Mouse (Mus musculus): ENCODE results near the gene Ikzf1. TPM values are rescaled to one million over a fixed set of nuclear protein-coding genes. Genes with fewer than 3 reads are reported as not detected.

Gene Ikzf1
- polyA plus RNA-seq, 1 experiment from 2014 or later = 2.8 TPM

GRCm38 (mm10) chr11:11715963-11716691 is 31.3 kb downstream of the Ikzf1 start:
- 91% methylated on average over 7 of the region's 7 CpGs for WGBS
- Histone ChIP-seq H3K27ac (replicated peaks) (no peak overlapping the region), H3K36me3 (no peaks in the 10 kb centered on the region), H3K9me3 (replicated peaks) (no peaks in the 10 kb centered on the region), H3K27me3 (ENCODE audit: low read depth, poor library complexity, severe bottlenecking) (no peaks in the 10 kb centered on the region), H3K4me3 (no peak overlapping the region), H3K4me1 (no peaks in the 10 kb centered on the region)
- no peak for DNase-seq (ENCODE audit: low spot score)

- 86% methylated on average over 2 of the region's 2 CpGs for whole genome bisulfite sequencing
- H3K9me3 ChIP-seq (replicated peaks) = no peaks in the 10 kb centered on the region
Observed at GRCm38 (mm10) chr11:11716692-11717037, 31.9 kb downstream of the Ikzf1 start.

GRCm38 (mm10) chr11:11717606-11718167 is 32.9 kb downstream of the Ikzf1 start:
- H3K9me3 ChIP-seq (replicated peaks) = no peaks in the 10 kb centered on the region
- DNase-seq (ENCODE audit: low spot score) = no peak
- 86% methylated on average over 4 of the region's 4 CpGs for WGBS
- H3K36me3 ChIP-seq = no peaks in the 10 kb centered on the region
- H3K27ac ChIP-seq (replicated peaks) = no peak overlapping the region
- no peak overlapping the region for H3K4me3 ChIP-seq
- no peaks in the 10 kb centered on the region for H3K4me1 ChIP-seq
- H3K27me3 ChIP-seq (ENCODE audit: low read depth, poor library complexity, severe bottlenecking) = no peaks in the 10 kb centered on the region

More at GRCm38 (mm10) chr11:11716692-11717037, 31.9 kb downstream of the Ikzf1 start:
- Histone ChIP-seq H3K27me3 (ENCODE audit: low read depth, poor library complexity, severe bottlenecking) (no peaks in the 10 kb centered on the region), H3K4me1 (no peaks in the 10 kb centered on the region), H3K36me3 (no peaks in the 10 kb centered on the region), H3K4me3 (no peak overlapping the region), H3K27ac (replicated peaks) (no peak overlapping the region)
- DNase-seq (ENCODE audit: low spot score) = no peak

- no peak overlapping the region for H3K27ac ChIP-seq (replicated peaks)
- 89% methylated on average over 5 of the region's 5 CpGs for WGBS
- DNase-seq (ENCODE audit: low spot score) = no peak
- H3K36me3 ChIP-seq = no peaks in the 10 kb centered on the region
- no peaks in the 10 kb centered on the region for H3K9me3 ChIP-seq (replicated peaks)
- no peaks in the 10 kb centered on the region for H3K27me3 ChIP-seq (ENCODE audit: low read depth, poor library complexity, severe bottlenecking)
- H3K4me3 ChIP-seq = no peak overlapping the region
- no peaks in the 10 kb centered on the region for H3K4me1 ChIP-seq
Observed at GRCm38 (mm10) chr11:11719748-11720147, 34.9 kb downstream of the Ikzf1 start.

- no peak for DNase-seq (ENCODE audit: low spot score)
- WGBS = 90% methylated on average over 11 of the region's 11 CpGs
- Histone ChIP-seq H3K27me3 (ENCODE audit: low read depth, poor library complexity, severe bottlenecking) (no peaks in the 10 kb centered on the region), H3K4me3 (no peak overlapping the region), H3K4me1 (no peaks in the 10 kb centered on the region), H3K9me3 (replicated peaks) (no peaks in the 10 kb centered on the region), H3K36me3 (no peaks in the 10 kb centered on the region), H3K27ac (replicated peaks) (no peak overlapping the region)
Observed at GRCm38 (mm10) chr11:11725252-11725875, 40.6 kb downstream of the Ikzf1 start.

- 89% methylated on average over 5 of the region's 5 CpGs for WGBS
- H3K4me3 ChIP-seq = no peak overlapping the region
- H3K27ac ChIP-seq (replicated peaks) = no peak overlapping the region
- H3K36me3 ChIP-seq = no peaks in the 10 kb centered on the region
- no peaks in the 10 kb centered on the region for H3K27me3 ChIP-seq (ENCODE audit: low read depth, poor library complexity, severe bottlenecking)
- no peak for DNase-seq (ENCODE audit: low spot score)
- no peaks in the 10 kb centered on the region for H3K4me1 ChIP-seq
- H3K9me3 ChIP-seq (replicated peaks) = no peaks in the 10 kb centered on the region
Observed at GRCm38 (mm10) chr11:11725876-11726525, 41.2 kb downstream of the Ikzf1 start.

GRCm38 (mm10) chr11:11726807-11727276 is 42.0 kb downstream of the Ikzf1 start:
- Histone ChIP-seq H3K27ac (replicated peaks) (no peak overlapping the region), H3K36me3 (no peaks in the 10 kb centered on the region), H3K27me3 (ENCODE audit: low read depth, poor library complexity, severe bottlenecking) (no peaks in the 10 kb centered on the region), H3K4me3 (no peak overlapping the region), H3K4me1 (no peaks in the 10 kb centered on the region), H3K9me3 (replicated peaks) (no peaks in the 10 kb centered on the region)
- WGBS = 87% methylated on average over 4 of the region's 4 CpGs
- no peak for DNase-seq (ENCODE audit: low spot score)

- no peaks in the 10 kb centered on the region for H3K4me1 ChIP-seq
- no peaks in the 10 kb centered on the region for H3K27me3 ChIP-seq (ENCODE audit: low read depth, poor library complexity, severe bottlenecking)
- no peak for DNase-seq (ENCODE audit: low spot score)
- 93% methylated on average over 10 of the region's 10 CpGs for WGBS
- H3K9me3 ChIP-seq (replicated peaks) = no peaks in the 10 kb centered on the region
- no peak overlapping the region for H3K4me3 ChIP-seq
- H3K27ac ChIP-seq (replicated peaks) = no peak overlapping the region
- H3K36me3 ChIP-seq = no peaks in the 10 kb centered on the region
Observed at GRCm38 (mm10) chr11:11727936-11728556, 43.2 kb downstream of the Ikzf1 start.

GRCm38 (mm10) chr11:11729216-11729615 is 44.4 kb downstream of the Ikzf1 start:
- Histone ChIP-seq H3K27me3 (ENCODE audit: low read depth, poor library complexity, severe bottlenecking) (no peaks in the 10 kb centered on the region), H3K9me3 (replicated peaks) (no peaks in the 10 kb centered on the region), H3K36me3 (no peaks in the 10 kb centered on the region), H3K4me1 (no peaks in the 10 kb centered on the region), H3K27ac (replicated peaks) (no peak overlapping the region), H3K4me3 (no peak overlapping the region)
- DNase-seq (ENCODE audit: low spot score) = no peak
- WGBS = 83% methylated on average over 6 of the region's 6 CpGs

GRCm38 (mm10) chr11:11730062-11730461 is 45.3 kb downstream of the Ikzf1 start:
- 75% methylated on average over 1 of the region's 1 CpGs for WGBS
- no peaks in the 10 kb centered on the region for H3K27me3 ChIP-seq (ENCODE audit: low read depth, poor library complexity, severe bottlenecking)
- H3K9me3 ChIP-seq (replicated peaks) = no peaks in the 10 kb centered on the region
- no peak overlapping the region for H3K27ac ChIP-seq (replicated peaks)
- DNase-seq (ENCODE audit: low spot score) = no peak
- H3K4me3 ChIP-seq = no peak overlapping the region
- H3K4me1 ChIP-seq = no peaks in the 10 kb centered on the region
- H3K36me3 ChIP-seq = no peaks in the 10 kb centered on the region

GRCm38 (mm10) chr11:11731727-11732126 is 46.9 kb downstream of the Ikzf1 start:
- Histone ChIP-seq H3K9me3 (replicated peaks) (no peaks in the 10 kb centered on the region), H3K36me3 (no peaks in the 10 kb centered on the region), H3K4me3 (no peak overlapping the region), H3K4me1 (no peaks in the 10 kb centered on the region), H3K27ac (replicated peaks) (no peak overlapping the region), H3K27me3 (ENCODE audit: low read depth, poor library complexity, severe bottlenecking) (no peaks in the 10 kb centered on the region)
- 95% methylated on average over 1 of the region's 1 CpGs for WGBS
- no peak for DNase-seq (ENCODE audit: low spot score)

GRCm38 (mm10) chr11:11732972-11733770 is 48.4 kb downstream of the Ikzf1 start:
- 82% methylated on average over 8 of the region's 8 CpGs for WGBS
- no peak overlapping the region for H3K4me3 ChIP-seq
- no peak overlapping the region for H3K27ac ChIP-seq (replicated peaks)
- no peak for DNase-seq (ENCODE audit: low spot score)
- H3K4me1 ChIP-seq = no peaks in the 10 kb centered on the region
- no peaks in the 10 kb centered on the region for H3K9me3 ChIP-seq (replicated peaks)
- no peaks in the 10 kb centered on the region for H3K36me3 ChIP-seq
- H3K27me3 ChIP-seq (ENCODE audit: low read depth, poor library complexity, severe bottlenecking) = no peaks in the 10 kb centered on the region

All from midbrain, embryonic 10.5 days (tissue).